Mouse (Mus musculus): ENCODE results near the gene Nfatc2.

DNA sequence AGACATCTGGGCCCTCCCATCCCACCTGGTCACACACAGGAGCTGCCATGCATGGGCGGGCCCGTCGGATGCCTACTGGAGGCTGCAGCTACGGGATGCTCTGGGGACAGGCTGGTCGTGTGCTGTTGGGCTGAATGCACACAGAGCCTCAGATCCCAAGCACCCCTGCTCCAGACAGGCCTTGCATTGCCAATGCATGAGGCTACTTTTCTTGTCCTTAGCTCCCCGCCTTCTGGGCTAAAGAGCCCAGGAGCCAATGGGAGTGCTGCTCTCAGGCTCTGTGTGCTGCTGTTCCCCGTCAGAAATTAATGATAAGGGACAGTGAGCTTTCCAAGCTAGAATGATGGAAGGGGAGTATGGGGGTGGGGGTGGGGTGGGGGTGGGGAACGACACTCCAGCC lies 17.0 kb downstream of the Nfatc2 start:
- TF ChIP-seq CTCF (IDR thresholded peaks at IDR 0.05 in 2 of 3, conservative IDR thresholded peaks at IDR 0.05 in 1 of 3; ENCODE audit: control insufficient read depth in 1 of 3, insufficient read depth in 1 of 3, low read depth in 2 of 3, low read length in 3 of 3, poor library complexity in 1 of 3, severe bottlenecking in 1 of 3) (no peak), GABPA (IDR thresholded peaks at IDR 0.05; ENCODE audit: low read depth, low read length) (no peak), UBTF (IDR thresholded peaks at IDR 0.05; ENCODE audit: borderline replicate concordance, insufficient read depth, low read depth, low read length) (no peak), MYC (IDR thresholded peaks at IDR 0.05; ENCODE audit: low read depth, low read length) (no peak), RAD21 (IDR thresholded peaks at IDR 0.05; ENCODE audit: low read depth, low read length) (no peak), USF1 (IDR thresholded peaks at IDR 0.05; ENCODE audit: low read depth, low read length) (no peak)

Measured in MEL (cell line).